Mouse (Mus musculus) intestine, postnatal 0 days (tissue): ENCODE data around the gene Strn3. TPM values are rescaled to one million over a fixed set of nuclear protein-coding genes. Genes with fewer than 3 reads are reported as not detected.

Experiments used
- ATAC-seq: fragments of 200-750 bp; cut with Nextera tagmentation; 2 replicates; pipeline ENCODE4 v1.8.0; 2017; ENCODE audit warnings: mild to moderate bottlenecking, moderate TSS enrichment, moderate library complexity
- H3K27ac ChIP-seq: fragments of 300-500 bp; sonication (generic); 2 replicates; pipeline ENCODE4 v1.5.1; 2014; ENCODE audit warnings: mild to moderate bottlenecking, low read depth, low read length, moderate library complexity
- H3K27me3 ChIP-seq: fragments of 300-500 bp; sonication (generic); replicated peaks from 2 replicates; pipeline ENCODE4 v1.6.1; 2014; ENCODE audit warnings: low read length, mixed read lengths; ENCODE audit not compliant: control insufficient read depth, insufficient read depth
- H3K36me3 ChIP-seq: fragments of 300-500 bp; sonication (generic); 2 replicates; pipeline ENCODE4 v1.6.1; 2014; ENCODE audit warnings: mild to moderate bottlenecking, moderate library complexity; ENCODE audit not compliant: control insufficient read depth, insufficient read depth
- H3K4me1 ChIP-seq: fragments of 300-500 bp; sonication (generic); replicated peaks from 2 replicates; pipeline ENCODE4 v1.6.1; 2014; ENCODE audit warnings: antibody characterized with exemption, low read length, mixed read lengths; ENCODE audit not compliant: control insufficient read depth, insufficient read depth
- H3K4me2 ChIP-seq: fragments of 300-500 bp; sonication (generic); replicated peaks from 2 replicates; pipeline ENCODE4 v1.6.1; 2014; ENCODE audit warnings: low read depth, mild to moderate bottlenecking, moderate library complexity
- H3K4me3 ChIP-seq: fragments of 300-500 bp; sonication (generic); 2 replicates; pipeline ENCODE4 v1.5.1; 2014; ENCODE audit warnings: low read depth, low read length
- H3K9ac ChIP-seq: fragments of 300-500 bp; sonication (generic); 2 replicates; pipeline ENCODE4 v1.6.1; 2014; ENCODE audit warnings: mild to moderate bottlenecking, low read depth, low read length
- H3K9me3 ChIP-seq: fragments of 300-500 bp; sonication (generic); 2 replicates; pipeline ENCODE4 v1.6.1; 2016; ENCODE audit warnings: mixed run types; ENCODE audit not compliant: control insufficient read depth
- CTCF ChIP-seq: sonication (generic); IDR thresholded peaks from 2 replicates; pipeline ENCODE4 v1.5.1; 2016; ENCODE audit warnings: low read depth, mild to moderate bottlenecking, control low read depth, antibody characterized with exemption, moderate library complexity
- WGBS: fragments of 180-500 bp; shearing (Covaris S2); extraction: QIAGEN DNeasy Blood & Tissue Kit; methylation state at CpG from one replicate; pipeline ENCODE4 v1.1.7; 2014; 5-methylcytosine and 5-hydroxymethylcytosine counted together
- polyA plus RNA-seq: library from polyadenylated mRNA; unstranded; fragments of >200 nt; fragmentation: Nextera tagmentation; extraction: Ambion mirVana; gene quantifications from 2 replicates; pipeline ENCODE4 v1.2.1, GENCODE M21; 2015

The Strn3 gene
- polyA plus RNA-seq, 1 experiment from 2014 or later = 22.2 TPM

DNA sequence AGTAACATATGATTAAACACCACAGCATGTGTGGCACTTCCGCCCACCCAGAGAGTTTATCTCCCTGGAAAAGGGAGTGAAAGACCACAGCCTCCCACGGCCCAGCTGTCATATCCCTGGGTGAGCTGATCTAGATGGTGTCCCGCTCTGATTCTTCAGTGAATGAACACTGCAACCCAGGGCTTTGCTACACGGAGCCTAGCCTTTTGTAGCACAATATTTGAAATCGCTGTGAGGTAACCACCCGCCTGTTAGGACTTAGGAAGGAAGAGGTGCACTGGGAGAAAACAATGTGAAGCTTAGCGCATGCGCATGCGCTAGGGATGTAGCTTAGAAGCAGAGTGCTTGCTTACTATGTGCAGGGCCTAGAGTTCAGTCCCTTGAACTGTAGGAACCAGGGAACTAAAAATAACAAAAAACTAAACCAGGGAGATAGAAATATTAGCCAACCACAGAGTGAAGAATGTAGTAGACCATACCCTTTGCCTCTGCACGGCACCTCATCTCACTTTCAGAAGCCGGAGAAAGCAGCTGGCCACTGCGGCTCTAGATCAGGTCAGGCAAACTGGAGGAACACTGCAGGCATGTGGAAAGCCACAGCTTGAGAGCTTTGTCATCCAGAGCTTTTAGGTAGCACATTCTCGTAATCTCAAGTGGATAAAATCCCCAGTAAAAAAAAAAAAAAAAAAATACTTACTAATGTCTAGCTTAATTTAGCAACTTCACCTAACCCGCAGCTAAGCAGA is 17.4 kb upstream of the Strn3 start:
- Histone ChIP-seq H3K4me1 (no peaks in the 10 kb centered on the region), H3K4me2 (no peak overlapping the region), H3K9me3 (no peaks in the 10 kb centered on the region), H3K36me3 (no peaks in the 10 kb centered on the region), H3K9ac (no peak overlapping the region), H3K27ac (no peak overlapping the region), H3K4me3 (no peak overlapping the region), H3K27me3 (no peaks in the 10 kb centered on the region)
- 69% methylated on average over 14 of the region's 14 CpGs for WGBS
- no peak for ATAC-seq
- TF ChIP-seq CTCF = no peak

DNA sequence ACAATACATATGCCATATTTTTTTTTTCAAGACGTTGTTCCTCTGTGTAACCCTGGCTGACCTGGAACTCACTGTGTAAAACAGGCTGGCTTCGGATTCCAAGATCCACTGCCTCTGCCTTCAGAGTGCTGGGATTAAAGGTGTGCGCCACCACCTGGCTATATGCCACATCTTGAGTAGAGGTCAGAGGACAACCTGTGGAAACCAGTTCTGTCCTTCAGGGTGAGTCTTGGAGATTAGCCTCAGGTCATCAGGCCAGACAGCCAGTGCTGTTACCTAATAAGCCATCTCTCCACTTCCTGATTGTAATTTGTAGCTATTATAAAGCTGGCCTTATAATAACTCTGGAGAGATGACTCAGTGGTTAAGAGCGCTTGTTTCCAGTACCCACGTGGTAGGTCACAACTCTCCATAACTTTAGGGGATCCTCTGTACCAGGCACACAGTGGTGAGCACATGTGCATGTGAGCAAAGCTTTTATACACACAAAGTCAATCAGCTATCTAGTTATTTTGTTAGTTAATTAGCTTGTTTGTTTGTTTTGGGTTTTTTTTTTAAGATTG is 15.1 kb upstream of the Strn3 start:
- Histone ChIP-seq H3K9ac (no peak overlapping the region), H3K36me3 (no peaks in the 10 kb centered on the region), H3K9me3 (no peaks in the 10 kb centered on the region), H3K4me1 (no peaks in the 10 kb centered on the region), H3K27me3 (no peaks in the 10 kb centered on the region), H3K4me2 (no peak overlapping the region), H3K27ac (no peak overlapping the region), H3K4me3 (no peak overlapping the region)
- peak; percentile 86 for ATAC-seq
- 63% methylated on average over 5 of the region's 5 CpGs for whole genome bisulfite sequencing
- peak; percentile 38 for TF ChIP-seq CTCF

DNA sequence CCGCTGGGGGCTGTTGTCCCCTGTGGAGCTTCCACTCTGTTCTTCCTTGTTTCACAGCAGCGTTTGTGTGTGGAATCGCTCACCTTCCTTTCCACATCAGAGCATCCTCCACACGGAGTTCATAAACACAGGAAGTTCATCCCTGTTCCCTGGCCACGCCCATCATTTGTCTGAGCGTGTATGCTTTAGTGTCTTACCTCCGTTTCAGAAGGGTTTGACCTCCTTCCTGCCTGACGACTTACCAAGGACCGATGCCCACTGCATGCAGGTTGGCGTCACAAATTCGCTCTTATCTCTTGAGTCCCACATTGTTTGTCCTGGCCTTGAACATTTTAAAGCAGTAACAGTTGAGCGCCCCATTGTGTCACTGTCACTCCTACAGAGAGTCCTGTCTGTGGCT is 14.1 kb upstream of the Strn3 start:
- Histone ChIP-seq H3K27ac (no peak overlapping the region), H3K27me3 (no peaks in the 10 kb centered on the region), H3K9ac (no peak overlapping the region), H3K4me1 (no peaks in the 10 kb centered on the region), H3K36me3 (no peaks in the 10 kb centered on the region), H3K4me2 (no peak overlapping the region), H3K4me3 (no peak overlapping the region), H3K9me3 (no peaks in the 10 kb centered on the region)
- no peak for TF ChIP-seq CTCF
- 55% methylated on average over 12 of the region's 12 CpGs for WGBS
- ATAC-seq = no peak

DNA sequence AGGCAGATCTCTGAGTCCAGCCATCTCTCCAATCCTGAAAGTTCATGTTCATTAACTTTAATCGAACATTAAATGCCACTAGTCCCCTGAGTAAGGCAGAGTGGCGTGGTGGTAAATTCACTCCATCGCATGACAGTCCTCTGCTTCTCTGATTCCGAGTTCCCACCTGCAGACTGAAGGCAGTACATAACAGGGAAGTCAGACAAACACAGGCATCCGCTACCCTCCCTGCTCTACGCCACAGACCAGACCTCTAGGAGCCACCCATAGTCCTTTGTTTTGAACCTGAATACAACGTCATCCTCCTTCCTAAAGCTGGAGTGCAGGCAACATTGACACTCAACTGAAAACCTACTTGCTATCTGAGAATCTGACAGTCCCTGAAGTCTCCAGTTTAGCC is 12.9 kb upstream of the Strn3 start:
- Histone ChIP-seq H3K9me3 (no peaks in the 10 kb centered on the region), H3K4me1 (no peaks in the 10 kb centered on the region), H3K36me3 (no peaks in the 10 kb centered on the region), H3K9ac (no peak overlapping the region), H3K4me2 (no peak overlapping the region), H3K27ac (no peak overlapping the region), H3K27me3 (no peaks in the 10 kb centered on the region), H3K4me3 (no peak overlapping the region)
- TF ChIP-seq CTCF = no peak
- ATAC-seq = no peak
- WGBS = 76% methylated on average over 7 of the region's 7 CpGs

DNA sequence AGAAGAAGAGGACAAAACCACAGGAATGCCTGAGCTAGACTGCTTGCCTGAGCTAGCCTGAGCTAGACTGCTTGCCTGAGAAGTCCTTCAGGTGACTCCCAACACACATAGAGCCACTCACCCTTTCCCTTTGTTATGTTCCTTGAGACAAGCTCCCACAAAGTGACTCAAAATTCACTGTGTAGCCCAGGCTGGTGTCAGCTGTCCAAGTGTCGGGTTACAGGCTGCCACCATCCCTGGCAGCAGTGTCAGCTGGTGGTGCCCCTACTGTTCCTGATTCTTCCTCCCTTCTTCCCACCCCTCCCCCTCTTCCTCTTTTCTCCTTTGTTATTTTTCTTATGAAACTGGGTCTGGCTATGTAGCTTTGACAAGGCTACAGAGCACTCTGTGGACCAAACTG is 12.2 kb upstream of the Strn3 start:
- no peak overlapping the region for H3K9ac ChIP-seq
- no peak overlapping the region for H3K27ac ChIP-seq
- no peaks in the 10 kb centered on the region for H3K36me3 ChIP-seq
- no peaks in the 10 kb centered on the region for H3K4me1 ChIP-seq
- ATAC-seq = no peak
- 72% methylated on average over 1 of the region's 1 CpGs for WGBS
- H3K4me3 ChIP-seq = no peak overlapping the region
- no peaks in the 10 kb centered on the region for H3K27me3 ChIP-seq
- no peak overlapping the region for H3K4me2 ChIP-seq
- no peak for TF ChIP-seq CTCF
- no peaks in the 10 kb centered on the region for H3K9me3 ChIP-seq

DNA sequence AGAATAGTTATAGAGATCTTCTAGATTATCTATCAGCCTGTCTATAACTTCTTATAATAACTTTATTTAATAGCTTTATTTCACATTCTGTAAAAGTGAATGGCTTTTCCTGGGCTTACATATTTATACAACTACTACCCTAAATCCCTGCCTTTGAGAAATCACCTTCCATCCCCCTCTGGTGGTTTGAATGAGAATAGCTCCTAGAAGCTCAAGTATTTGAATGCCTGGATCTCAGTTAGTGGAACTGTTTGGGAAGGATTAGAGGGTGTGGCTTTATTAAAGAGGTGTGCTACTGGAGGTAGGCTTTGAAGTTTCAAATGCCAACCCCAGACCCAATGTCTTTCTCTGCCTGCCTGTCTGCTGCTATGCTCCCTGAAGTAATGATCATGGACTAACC is 10.0 kb upstream of the Strn3 start:
- no peak overlapping the region for H3K4me3 ChIP-seq
- H3K27me3 ChIP-seq = no peaks in the 10 kb centered on the region
- H3K4me1 ChIP-seq = no peaks in the 10 kb centered on the region
- no peak overlapping the region for H3K9ac ChIP-seq
- H3K9me3 ChIP-seq = no peaks in the 10 kb centered on the region
- H3K4me2 ChIP-seq = no peak overlapping the region
- H3K27ac ChIP-seq = no peak overlapping the region
- no peak for ATAC-seq
- peak; percentile 26; the same call in 1 of the 2 replicates for TF ChIP-seq CTCF
- H3K36me3 ChIP-seq = no peaks in the 10 kb centered on the region
